Mouse (Mus musculus) testis, postnatal 10 days (tissue): ENCODE data around the gene Gh.
A peak's percentile ranks its signal among the peaks of the same experiment; 100 is the strongest.
"Not testable (repeated sequence)": the region's sequence is repeated elsewhere in the genome, so short reads cannot be mapped to it uniquely, and the experiment has no call there.

Experiments used
- DNase-seq: peaks from one replicate; pipeline ENCODE4 v3.0.0; 2021; ENCODE audit warnings: low spot score

Gene Gh

DNA sequence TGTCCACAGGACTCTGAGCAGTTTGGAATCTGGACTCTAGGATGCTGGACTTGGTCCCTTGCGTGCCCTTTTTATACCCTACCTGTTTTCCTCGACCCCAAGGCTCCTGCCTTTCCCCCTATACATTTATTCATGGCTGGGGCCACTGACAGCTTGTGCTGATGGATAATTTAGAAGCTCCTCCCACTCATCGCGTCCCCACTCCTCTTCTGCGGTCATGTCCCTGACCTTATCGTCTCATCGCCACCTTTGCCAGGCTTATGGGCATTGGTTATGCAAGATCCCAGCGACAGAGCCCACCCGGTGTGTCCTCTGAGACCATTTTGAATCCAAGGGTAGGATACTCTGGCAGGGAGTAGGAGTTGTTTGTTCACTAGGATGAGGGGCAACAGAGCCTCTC, at the start of gene Gh:
Gene Gh, minus strand, starts transcription at position 101 of the 400 bp plus-strand sequence.
- no peak for DNase-seq

DNA sequence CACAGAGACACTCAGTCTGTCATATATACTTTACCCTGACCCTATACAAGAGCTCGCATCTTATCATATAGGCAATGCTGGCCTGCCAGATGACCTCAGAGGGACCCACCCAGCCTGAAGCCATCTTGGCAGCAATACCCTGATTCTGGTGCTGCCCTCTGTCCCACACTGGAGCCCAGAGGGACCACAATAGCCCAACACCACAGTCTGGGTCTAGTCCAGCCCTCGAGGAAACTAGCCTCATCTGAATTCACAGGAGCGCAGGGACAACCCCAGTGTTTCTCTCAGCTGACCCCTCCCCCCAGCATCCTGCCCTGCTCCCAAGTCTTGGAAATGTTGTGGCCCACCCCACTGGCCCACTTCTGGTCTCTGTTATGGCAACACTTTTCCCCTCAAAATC, 49.6 kb upstream of the Gh start:
- no peak for DNase-seq

DNA sequence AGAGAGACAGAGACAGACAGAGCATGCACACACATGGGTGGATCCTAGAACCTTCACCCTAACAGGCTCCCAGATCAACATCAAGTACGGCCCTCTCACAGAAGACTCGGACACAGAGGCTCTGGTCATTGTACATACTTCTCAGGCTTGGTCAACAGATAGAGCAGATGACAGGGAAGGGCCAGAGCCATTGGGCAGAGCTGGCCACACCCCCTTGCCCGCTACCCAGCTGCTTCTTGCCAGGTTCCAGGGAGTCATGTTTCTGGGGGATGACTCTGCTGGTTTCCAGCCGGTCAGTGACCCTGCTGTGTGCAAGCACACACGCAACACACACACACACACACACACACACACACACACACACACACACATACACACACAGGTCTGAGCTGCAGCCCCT, 49.2 kb upstream of the Gh start:
- no peak for DNase-seq

DNA sequence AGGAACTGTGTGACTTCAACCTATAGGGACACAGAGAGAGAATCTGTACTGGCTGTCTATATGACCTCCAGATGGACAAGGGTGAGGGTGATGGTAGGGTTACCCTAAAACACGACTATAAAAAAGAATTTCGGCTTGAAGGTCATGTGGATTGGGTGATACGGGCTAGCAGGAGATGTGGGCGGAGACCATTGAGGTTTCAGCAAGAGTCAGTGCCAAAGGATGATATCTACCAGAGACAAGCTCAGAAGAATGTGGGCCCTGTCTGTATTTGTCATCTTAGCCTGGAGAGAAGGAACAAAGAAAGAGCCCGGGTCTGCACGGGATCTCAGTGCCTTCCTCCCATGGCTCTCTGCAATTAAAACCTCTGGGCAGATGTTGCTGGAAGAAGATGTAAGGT, 48.1 kb upstream of the Gh start:
- DNase-seq, result no peak

DNA sequence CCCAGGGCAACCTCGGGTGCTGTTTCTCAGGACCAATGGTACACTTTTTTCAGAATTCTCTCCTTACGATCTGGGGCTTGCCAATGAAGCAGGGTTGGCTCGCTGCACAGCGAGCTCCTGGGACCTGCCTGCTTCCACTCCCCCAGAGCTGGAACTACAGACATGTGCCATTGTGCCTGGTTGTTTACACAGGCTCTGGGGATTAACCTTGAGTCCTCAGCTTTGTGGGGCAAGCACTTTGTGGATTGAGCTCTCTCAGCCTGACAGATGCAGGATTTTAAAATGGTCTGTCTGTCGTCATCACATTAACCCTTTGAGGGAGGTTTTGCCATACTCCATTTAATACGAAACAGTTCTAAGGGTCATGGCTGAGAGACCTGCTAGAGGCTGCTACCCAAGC, 43.2 kb upstream of the Gh start:
- no peak for DNase-seq

DNA sequence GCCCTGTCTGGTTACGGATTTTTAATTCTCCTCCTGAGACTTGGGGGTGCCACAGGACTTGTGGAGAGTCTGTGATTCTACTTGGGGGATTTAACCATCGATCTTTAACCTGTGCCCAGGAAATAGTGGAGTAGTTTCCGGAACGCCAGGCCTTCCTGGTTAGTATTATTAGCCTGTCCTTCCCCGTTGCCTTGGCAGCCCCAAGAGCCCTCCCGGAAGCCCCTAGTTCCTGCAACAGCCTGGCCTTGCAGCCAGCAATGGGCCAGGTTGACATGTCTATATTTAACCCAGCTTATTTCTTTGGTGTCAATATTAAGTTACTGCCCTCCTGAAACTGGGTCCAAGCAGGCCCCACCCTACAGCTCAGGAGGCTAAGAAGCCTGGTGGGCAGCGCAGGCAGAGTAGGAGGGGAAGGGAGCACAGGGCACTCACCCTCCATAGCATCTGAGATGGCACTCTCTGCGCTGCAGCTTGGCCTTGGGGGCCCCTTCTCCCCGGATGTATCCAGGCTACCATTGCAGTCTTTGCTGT, 39.4 kb upstream of the Gh start:
- no peak for DNase-seq

DNA sequence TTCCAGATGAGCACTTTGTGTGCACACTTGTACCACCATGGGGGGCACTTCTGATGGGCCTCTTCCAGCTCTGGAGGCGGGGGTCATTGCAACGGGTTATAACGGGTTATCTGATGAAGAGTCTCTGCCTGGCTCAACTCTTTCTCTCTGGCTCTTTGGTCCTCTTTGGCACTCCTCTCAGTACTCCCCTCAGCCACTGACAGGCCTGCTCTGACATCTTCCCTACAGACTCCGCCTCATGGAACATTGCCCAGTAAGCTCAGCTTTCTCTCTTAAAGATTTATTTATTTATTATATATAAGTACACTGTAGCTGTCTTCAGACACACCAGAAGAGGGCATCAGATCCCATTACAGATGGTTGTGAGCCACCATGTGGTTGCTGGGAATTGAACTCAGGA, 37.7 kb upstream of the Gh start:
- not testable (repeated sequence) for DNase-seq

DNA sequence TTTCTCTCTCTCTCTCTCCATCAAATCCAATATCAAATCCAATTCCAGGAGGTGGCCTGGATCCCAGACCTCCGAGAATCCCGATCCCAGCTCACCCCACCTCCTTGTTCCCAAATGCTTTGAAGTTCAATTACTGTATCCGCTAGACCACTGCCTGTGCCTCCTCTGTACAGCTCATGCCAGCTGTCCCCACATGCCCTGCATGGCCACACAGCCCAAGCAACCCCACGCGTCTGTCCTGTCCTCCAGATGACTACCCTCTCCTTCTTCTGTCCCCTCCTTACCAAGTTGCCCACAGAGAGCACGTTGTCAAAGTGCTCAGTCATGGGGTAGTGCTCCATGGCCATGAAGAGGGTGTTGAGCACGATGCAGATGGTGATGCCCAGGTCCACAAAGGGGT, 37.2 kb upstream of the Gh start:
- no peak for DNase-seq

DNA sequence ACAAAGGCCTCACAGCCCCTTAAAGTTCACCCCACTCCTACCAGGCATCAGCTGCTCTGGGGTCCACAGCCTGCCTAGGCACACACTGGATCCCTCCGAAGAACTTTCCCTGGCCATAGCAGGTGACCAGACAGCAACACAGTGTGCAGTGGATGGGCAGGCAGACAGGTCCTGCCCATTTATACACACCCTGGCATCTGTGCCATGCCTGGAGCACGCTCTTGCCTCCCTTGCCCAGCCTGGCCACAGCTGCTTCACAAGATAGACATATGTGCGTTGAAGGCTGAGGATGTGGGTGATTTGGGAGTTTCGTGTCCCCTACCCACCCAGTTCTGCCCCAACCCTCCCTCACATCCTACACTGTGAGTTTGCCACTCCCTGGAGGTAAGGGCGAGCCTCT, 36.4 kb upstream of the Gh start:
- DNase-seq, result no peak

DNA sequence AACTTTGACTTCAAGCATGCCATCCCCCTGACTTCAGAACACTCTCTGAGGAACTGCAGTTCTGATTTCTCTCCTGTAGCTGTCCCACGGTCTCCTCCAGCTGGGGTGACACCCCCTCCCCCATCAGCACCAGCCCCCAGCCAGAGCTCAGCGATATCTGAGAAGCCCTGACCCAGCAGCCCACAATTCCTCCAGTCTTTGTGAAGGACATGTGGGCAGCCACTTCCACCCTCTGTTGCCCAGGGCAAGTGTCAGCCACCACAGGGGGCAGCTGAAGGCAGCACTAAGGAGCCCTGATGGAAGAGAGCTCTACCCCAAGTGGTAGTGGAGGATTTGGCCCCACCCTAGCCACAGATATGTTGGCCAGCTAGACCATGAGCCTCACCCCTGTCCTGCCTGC, 32.4 kb upstream of the Gh start:
- no peak for DNase-seq

DNA sequence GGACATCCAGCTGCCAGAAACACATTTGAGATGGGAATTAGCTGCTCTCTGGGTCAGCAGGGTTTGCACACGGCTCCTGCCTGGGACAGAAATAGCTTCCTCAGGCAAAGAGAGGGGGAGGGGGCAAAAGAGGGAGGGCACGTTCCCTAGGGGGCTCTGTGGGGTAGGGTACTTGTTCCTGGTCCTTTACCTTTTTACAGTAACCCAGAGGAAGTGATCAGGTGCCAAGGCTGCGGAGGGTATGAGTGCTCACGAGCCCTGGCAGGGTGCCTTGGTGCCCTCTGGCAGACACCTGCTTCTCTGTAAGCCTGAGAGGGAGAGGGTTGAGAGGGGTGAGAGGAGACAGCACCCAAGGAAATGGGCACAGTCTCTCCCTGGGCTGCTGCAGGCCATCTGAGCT, 30.8 kb upstream of the Gh start:
- no peak for DNase-seq

DNA sequence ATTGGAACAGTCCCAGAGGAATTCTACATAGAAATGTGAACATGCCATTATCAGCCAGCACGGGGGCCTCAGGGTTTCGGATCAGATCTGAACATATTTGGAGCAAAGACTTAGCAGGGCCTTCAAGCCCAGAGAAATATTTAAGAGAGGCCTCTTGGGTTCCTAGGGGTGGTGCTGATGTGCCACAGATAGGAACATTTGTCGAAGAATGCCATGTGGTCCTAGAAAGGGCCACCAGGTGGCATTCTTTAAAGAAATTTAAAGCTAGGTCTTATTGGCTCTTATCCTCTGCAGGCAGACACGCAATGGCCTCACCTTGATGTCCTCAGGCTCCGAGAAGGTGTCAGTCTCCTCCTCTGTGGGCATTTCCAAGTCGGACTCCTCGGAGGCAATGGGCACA, 28.0 kb upstream of the Gh start:
- no peak for DNase-seq

DNA sequence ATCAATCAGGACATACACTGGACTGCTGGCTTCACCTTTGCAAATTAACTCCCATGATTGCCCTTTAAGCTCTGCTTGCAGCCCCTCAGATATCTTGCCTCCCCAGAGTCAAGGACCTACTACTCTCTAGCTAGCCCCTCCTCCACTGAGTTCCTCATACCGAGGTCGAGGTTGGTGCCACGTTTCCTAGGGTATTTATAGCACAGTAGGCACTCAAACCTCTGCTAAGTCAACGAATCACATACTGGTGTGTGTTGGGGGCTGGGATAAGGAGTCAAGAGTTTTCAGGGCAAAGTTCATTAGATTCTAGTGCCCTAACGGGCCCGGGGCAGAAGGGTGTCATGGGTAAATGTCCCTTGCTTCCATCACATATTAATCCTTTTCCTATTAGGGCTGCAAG, 27.5 kb upstream of the Gh start:
- no peak for DNase-seq

DNA sequence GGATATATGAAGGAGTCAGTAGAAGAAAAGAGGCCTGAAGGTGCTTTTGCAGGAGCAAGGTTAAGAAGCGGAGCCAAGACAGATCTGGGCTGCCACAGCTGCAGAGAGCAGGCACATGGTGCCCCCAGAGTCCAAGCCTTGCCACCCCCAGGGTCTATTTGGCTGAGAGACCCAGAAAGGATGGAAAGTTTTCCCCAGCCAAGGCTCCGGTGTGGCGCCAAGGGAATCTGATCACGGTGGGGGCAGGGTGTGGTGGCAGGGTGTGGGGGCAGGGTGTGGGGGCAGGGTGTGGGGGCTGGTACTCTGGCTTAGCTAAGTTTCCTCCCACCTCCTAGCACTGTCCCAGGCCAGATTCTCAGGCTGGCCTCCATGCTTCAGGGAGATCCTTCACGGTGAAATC, 26.9 kb upstream of the Gh start:
- no peak for DNase-seq

DNA sequence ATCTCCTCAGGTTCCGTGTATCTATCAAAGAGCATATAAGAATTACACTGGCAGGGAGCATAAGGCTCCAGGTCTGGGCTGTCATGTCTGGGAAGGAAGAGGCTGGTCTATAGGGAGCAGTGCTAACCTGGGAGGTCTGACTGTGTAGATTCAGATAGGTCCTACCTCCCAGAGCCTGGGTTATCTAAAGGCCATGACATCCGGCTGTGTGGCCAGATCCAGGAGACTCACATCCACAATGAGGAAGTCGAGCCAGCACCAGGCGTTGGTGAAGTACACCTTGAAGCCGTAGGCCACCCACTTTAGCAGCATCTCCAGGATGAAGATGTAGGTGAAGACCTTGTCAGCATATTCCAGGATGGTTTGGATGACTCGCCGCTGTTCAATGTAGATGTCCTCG, 24.8 kb upstream of the Gh start:
- DNase-seq, result no peak

DNA sequence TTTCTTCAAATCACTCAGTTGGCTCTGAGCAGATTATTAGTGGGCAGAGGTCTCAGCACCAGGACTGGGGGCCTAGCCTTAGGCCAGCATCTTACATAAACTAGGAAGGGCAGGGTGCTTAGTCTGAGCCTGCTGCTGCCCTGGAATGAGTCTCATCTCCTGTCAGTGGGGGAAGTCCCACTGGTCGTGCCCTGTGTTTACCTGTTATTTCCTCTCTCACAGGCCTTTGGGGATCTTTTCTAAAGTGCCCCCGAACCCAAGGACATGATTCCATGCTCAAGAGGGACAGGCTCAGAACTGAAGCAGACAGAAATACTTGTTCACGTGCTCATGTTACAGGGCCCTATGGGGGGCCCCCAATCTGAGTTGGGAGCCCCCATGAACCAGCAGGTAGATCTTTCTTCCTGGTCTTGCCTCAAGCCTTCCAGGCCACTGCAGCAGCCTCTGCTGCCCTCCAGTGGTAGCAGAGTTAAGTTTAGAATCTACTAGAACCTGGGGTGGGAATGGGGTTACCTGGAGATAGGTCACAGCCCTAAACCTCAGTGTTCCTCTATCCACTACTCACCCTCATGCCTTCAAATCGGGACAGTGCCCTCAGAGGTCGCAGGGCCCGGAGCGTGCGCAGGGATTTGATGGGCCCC, 24.0 kb upstream of the Gh start:
- DNase-seq, result peak; percentile 82

DNA sequence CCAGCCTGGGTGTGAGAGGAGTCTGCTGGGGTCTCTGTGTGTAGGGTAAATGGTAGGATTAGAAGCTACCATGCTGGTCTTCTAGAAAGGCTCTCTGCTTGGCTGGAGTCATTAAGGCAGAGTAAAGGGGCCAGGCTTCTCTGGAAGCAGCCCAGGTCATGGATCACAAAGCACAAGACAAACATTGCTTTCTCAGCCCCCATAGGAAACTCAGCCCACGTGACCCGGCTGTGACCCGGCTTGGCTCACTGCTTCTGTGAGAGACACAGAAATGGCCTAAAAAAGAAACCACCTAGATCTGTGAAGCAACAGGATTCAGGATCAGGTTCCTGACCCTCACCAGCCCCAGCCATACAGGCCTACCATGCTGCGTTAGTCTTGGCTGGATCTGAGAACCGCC, 23.2 kb upstream of the Gh start:
- DNase-seq, result no peak

DNA sequence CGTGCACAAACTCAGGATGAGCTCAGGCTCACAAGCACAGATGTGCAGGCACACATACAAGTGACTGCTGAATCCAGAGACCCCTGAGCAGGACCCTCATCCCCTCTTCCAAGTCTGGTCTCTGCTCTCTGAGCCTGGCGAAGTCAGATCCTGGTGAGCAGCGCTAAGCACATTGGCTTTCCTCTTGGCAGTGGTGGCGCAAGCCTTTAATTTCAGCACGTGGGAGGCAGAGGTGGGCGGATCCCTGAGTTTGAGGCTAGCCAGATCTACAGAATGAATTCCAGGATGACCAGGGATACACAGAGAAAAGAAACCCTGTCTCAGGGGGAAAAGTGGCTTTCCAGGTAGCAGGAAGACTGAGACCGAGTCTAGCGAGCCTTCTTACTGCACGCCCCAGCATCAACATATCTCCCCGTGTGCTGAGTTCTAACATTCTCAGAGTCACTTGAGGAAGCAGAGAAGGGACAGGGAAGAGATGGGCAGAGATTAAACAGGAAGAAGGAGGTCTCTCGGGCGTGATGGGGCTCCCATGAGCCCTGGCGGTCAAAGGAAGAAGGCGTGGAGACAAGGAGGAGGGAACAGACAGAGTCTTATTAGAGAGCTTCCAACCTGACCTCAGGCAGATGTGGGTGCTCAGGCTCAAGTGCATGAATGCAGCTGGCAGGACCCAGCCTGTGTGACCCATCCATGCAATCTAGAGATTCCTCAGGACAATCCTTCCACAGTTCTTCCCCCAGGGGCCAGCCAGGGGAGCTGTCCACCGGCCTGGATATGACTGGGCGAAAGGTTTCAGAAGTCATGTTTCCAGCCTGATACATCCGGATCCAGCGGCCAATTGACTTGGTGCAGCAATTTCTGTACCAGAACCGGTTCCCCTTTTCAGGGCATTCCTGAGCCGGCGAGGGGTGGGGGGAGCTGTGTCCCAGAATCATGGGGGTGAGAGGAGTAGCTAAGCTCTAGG, 17.0 kb upstream of the Gh start:
- DNase-seq, result no peak

DNA sequence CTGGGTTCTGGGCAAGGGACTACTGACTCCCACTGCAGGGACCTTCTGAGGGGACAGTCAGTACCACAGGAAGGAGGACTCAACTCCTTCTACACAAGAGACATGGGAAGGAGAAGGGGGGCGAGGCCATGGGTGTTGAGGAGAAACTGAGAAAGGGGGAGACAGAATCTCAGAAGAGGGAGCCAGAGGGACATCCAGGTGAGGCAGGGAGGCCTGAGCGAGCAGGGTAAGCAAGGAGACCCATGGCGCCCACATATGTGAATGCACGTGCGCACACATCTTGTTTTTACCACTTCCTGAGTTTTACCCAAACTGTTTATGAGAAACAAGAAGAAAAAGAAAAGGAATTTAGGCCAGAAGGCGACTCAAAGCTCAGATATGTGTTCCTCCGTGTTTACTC, 16.1 kb upstream of the Gh start:
- no peak for DNase-seq

DNA sequence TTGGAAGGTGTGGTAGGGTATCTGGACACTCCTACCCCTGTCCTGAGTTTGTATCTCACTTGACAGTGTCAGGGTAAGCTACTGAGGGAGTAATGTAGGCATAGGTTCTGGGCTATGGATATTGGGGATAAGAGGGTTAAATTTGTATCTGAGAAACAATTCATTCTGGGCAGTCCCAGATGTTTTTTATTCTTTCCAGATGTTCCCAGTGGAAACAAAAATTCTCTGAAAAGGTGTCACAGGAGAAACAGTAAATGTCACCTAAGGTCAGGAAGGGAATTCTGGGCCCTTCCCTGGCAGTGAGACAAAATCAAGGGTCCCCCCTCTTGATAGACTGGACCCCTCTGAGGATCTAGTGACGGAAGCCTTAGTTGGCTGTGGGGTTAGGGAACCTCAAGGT, 14.8 kb upstream of the Gh start:
- no peak for DNase-seq

DNA sequence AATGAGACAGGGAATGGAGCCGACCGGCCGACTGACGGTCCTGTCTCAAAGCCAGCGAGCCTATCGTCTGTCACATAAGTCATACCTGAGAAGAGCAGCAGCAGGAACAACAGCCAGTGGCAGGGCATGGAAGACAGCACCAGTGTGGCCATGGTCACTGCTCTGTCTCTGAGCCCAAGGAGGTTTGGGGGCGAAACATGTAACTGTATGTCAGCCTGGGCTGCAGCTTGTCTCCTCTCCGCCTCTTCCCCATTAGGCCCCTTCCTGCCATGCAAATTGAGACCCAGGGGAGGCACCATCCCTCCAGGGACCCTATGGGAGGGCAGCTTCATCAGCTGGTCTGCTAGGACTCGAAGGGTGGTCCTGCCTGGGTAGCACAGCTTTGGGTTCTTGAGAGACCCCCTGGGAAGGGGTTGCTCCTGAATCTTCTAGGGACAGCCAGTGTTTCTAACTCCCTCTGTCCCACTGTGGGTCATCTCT, 12.7 kb upstream of the Gh start, which contains the start of gene Cd79b:
Gene Cd79b, minus strand, starts transcription at position 430 of the 480 bp plus-strand sequence.
- no peak for DNase-seq

DNA sequence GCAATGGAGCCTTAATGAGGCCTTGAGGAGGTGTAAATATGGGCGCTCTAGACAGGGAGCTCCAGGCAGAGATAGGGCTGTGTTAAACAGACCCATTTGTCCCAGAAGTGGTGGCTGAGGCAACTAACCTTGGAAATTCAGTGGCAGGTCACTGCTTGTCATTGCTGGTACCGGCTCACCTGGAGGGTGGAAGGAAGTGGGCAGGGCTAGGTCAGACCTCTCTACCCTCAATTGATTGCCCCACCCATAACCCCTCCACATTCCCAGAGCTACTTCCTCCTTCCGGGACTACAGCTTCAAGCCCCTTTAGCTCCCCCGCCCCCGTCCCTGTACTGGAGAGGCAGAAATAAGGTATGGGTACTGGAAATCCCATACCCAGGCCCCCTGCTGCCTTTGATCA, 11.9 kb upstream of the Gh start:
- no peak for DNase-seq

DNA sequence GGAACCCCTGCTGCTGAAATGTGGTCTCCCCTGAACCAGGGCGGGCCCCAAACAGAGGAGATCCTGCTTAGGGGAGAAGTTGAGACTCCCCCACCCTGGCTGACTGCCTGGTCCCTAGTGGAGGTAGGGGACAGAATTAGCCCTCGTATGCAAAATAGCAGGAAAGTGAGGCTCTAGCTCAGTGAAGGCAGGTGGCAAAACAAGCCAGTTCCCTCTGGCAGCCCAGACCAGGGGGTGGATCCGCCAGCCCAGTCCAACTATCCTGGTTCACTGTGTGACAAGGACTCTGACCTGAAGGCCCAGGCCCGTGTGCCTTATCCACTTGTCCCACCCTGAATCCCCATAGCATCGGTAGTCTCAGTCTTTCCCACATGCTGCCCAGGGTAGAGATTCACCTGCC, 8.5 kb upstream of the Gh start:
- no peak for DNase-seq
